Mouse (Mus musculus) lung, postnatal 0 days (tissue): Measurements from ENCODE around the gene Wdr5.

ENCODE experiments used
- CTCF ChIP-seq: IDR thresholded peaks from 2 replicates; pipeline ENCODE4 v1.5.1; 2016; ENCODE audit warnings: antibody characterized with exemption, mild to moderate bottlenecking
- EP300 ChIP-seq: IDR thresholded peaks from 2 replicates; pipeline ENCODE4 v1.6.1; 2016; ENCODE audit warnings: antibody characterized with exemption, mild to moderate bottlenecking, control low read depth

GRCm38 (mm10) chr2:27547326-27547725 is 32.4 kb downstream of the Wdr5 start:
- no peak for TF ChIP-seq CTCF
- no peak for TF ChIP-seq EP300
